Mouse (Mus musculus) cerebral cortex, adult 2 months (tissue): ENCODE results near the gene Pram1.

Source experiments
- WGBS: fragments of 180-500 bp; shearing (Covaris S2); methylation state at CpG from one replicate; pipeline ENCODE4 v1.1.7; 2018; 5-methylcytosine and 5-hydroxymethylcytosine counted together

The Pram1 gene

DNA sequence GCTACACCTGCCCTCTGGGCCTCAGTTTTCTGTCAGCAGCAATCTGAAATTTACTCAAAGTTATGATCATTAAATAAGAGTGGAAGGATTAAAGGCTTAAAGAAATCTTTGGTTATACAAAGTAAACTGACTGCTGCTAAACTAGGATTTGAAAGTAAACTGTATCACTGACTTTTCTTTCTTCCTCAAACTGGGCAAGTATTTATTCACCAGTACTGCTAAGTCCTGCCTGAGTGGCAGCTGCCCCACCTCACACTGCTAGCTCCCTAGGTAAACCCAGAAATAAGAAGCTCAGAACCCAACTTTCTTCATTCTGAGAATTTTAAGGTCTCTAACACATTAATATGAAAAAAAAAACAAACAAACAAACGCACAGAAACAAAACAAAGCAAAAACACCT, 36.0 kb downstream of the Pram1 start:
- WGBS: 69% methylated on average over 1 of the region's 1 CpGs

DNA sequence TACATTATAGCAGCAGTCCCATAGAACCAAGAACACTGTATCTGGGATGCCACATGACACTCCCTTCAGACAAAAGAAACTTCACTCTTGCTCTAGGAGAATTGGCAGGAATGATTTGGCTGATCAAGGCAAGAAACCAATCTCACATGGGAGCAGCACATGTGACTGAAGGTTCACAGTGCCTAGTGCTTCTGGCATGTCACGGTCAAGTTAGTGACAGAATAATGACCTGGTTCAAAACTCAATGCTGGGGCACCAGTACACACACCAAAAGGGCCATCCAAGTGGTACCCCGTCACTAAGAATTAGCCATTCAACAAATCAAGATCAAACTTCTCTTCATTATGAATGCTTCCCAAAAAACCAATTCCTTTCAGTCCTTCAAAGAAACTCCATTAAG, 38.2 kb downstream of the Pram1 start:
- WGBS: 77% methylated on average over 2 of the region's 2 CpGs

DNA sequence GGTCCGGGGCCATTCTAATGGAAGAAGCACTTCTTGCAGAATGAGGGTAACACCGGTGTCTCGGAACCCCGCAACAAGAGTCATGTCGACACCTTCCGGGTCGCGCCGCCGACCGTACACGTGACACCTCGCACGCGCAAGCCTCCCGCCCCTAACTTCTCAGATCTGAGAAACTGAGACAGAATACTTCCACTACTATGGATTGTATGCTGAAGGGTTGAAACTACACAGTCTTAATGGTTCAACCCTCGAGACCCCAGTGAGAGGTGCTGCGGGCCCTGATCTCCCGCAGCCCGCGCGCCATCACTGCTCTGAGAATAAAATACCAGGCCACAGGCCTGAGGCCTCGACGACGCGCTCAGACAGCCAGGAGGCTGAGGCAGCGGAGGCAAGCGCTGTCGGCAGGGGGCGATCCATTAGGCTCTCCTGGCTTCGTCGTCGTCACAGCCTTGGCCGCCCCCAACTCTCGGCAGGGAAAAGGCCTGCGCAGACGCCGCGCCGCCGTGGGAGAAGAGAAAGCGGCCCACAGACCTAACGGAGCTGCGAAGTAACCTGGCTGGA, 46.9 kb downstream of the Pram1 start:
- under 1% methylated on average over 44 of the region's 44 CpGs for WGBS

DNA sequence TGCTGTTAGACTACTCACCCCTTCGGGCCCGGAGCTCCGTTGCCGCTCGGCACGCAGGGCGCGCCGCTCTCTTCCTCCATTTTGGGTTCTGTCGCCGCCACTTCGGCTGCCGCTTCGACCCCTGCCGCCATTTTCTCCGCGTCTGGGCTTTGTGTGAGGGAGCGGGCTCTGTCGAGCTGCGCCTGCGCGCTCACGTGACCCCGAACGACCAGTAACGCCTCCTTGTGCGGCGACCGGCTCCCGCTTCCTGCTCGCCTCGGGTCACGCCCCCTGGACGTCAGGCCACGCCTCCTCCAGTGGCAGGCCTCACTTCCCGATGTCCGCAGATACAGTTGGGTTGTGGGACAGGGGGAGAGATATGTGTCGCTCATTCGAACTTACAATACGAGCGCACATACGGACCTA, 47.4 kb downstream of the Pram1 start:
- WGBS: under 1% methylated on average over 42 of the region's 42 CpGs

DNA sequence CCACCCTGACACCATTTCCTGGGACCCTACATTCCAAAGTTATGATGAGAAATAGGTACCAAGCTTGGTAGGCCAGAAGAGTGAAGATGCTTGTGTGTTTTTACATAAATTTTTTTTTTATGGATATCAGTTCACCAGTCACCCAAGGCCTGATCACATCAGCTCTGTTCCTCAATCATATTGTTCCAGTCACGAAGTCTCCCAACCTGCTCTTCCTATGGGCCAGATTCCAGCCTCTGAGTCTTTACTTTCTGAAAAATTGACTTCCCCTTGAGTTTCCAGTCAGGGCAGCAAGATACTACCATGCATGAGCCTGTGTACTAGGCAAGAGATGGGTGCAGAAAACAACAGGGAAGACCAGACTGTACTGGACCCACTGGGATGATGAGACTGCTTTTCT, 48.9 kb downstream of the Pram1 start, which contains the start of gene Hnrnpm:
TSS of gene Hnrnpm (minus strand) at position 101 of the 400 bp plus-strand sequence.
- 88% methylated on average over 1 of the region's 1 CpGs for WGBS
